Mouse (Mus musculus): ENCODE results near the gene Vti1b. TPM values are rescaled to one million over a fixed set of nuclear protein-coding genes. Genes with fewer than 3 reads are reported as not detected.

The Vti1b gene
- total and polyA plus RNA-seq, 2 experiments from 2014 or later, result 7.2 to 79.8 TPM

DNA sequence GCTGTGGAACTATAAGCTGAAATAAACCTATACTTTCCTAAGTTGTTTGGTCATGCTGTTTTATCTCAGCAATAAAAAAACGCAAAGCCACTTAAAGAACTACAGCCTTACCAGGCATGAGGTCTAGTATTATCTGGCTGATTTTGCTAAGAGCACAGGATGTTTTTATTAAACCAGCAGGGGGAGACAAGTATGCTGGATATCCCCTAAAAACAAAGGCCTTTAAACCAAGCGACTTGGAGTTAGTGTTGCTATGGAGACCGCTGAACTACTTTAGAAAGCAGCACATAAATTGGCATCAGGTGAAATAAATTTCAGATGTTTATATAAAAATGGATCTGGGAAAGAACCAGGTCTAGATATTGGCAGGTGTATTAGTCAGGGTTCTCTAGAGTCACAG, 49.6 kb downstream of the Vti1b start:
- WGBS, result 28% methylated on average over 3 of the region's 3 CpGs
- no peaks in the 10 kb centered on the region for H3K9me3 ChIP-seq (replicated peaks; ENCODE audit: control insufficient read depth, low read length)
- TF ChIP-seq CTCF (IDR thresholded peaks at IDR 0.05; ENCODE audit: low read depth), result peak; percentile 26; the same call in 1 of the 2 replicates
- no peak for TF ChIP-seq EP300 (IDR thresholded peaks at IDR 0.05; ENCODE audit: low read depth)
- H3K4me2 ChIP-seq (ENCODE audit: low read depth, low read length), result no peak overlapping the region
- no peaks in the 10 kb centered on the region for H3K27me3 ChIP-seq (ENCODE audit: control insufficient read depth, insufficient read depth, low read length)
- H3K4me3 ChIP-seq (ENCODE audit: low read depth, low read length), result no peak overlapping the region
- ATAC-seq (ENCODE audit: insufficient read depth, low read depth), result no peak
- no peak overlapping the region for H3K27ac ChIP-seq (ENCODE audit: low read depth)
- DNase-seq (ENCODE audit: low spot score), result no peak
- no peak overlapping the region for H3K9ac ChIP-seq (replicated peaks; ENCODE audit: low read depth, low read length)
- H3K4me1 ChIP-seq (ENCODE audit: control insufficient read depth, insufficient read depth), result no peaks in the 10 kb centered on the region
- no peaks in the 10 kb centered on the region for H3K36me3 ChIP-seq (replicated peaks; ENCODE audit: control insufficient read depth, insufficient read depth, low read length)

GRCm38 (mm10) chr12:79118991-79119390, 53.5 kb downstream of the Vti1b start:
- 83% methylated on average over 4 of the region's 4 CpGs for WGBS
- Histone ChIP-seq H3K4me2 (ENCODE audit: low read depth, low read length) (no peak overlapping the region), H3K9ac (replicated peaks; ENCODE audit: low read depth, low read length) (no peak overlapping the region), H3K27me3 (ENCODE audit: control insufficient read depth, insufficient read depth, low read length) (no peaks in the 10 kb centered on the region), H3K36me3 (replicated peaks; ENCODE audit: control insufficient read depth, insufficient read depth, low read length) (no peaks in the 10 kb centered on the region), H3K9me3 (replicated peaks; ENCODE audit: control insufficient read depth, low read length) (no peaks in the 10 kb centered on the region), H3K4me1 (ENCODE audit: control insufficient read depth, insufficient read depth) (no peaks in the 10 kb centered on the region), H3K4me3 (ENCODE audit: low read depth, low read length) (no peak overlapping the region), H3K27ac (ENCODE audit: low read depth) (no peak overlapping the region)
- no peak for TF ChIP-seq EP300 (IDR thresholded peaks at IDR 0.05; ENCODE audit: low read depth)
- no peak for TF ChIP-seq CTCF (IDR thresholded peaks at IDR 0.05; ENCODE audit: low read depth)
- no peak for ATAC-seq (ENCODE audit: insufficient read depth, low read depth)
- DNase-seq (ENCODE audit: low spot score), result no peak

Other genes starting within 250 kb of the Vti1b start
- gene Tmem229b, start 165.0 kb downstream of the Vti1b start, total RNA-seq (2014; rRNA removed; ENCODE audit: low replicate concordance), result 4.8 and 12.8 TPM in 2 replicates
- gene Tmem229b, start 165.0 kb downstream of the Vti1b start, polyA plus RNA-seq (2015; fragmentation: Nextera tagmentation; extraction: Ambion mirVana), result 1.4 and 1.9 TPM in 2 replicates
- 6.2 and 15.0 TPM in 2 replicates for gene Plekhh1, start 143.5 kb downstream of the Vti1b start, total RNA-seq (2014; rRNA removed; ENCODE audit: low replicate concordance)
- 2.5 and 4.0 TPM in 2 replicates for gene Plekhh1, start 143.5 kb downstream of the Vti1b start, polyA plus RNA-seq (2015; fragmentation: Nextera tagmentation; extraction: Ambion mirVana)
- 6.2 and 9.8 TPM in 2 replicates for gene Pigh, start 83.0 kb downstream of the Vti1b start, total RNA-seq (2014; rRNA removed; ENCODE audit: low replicate concordance)
- gene Pigh, start 83.0 kb downstream of the Vti1b start, polyA plus RNA-seq (2015; fragmentation: Nextera tagmentation; extraction: Ambion mirVana), result 9.6 and 9.7 TPM in 2 replicates
- gene Arg2, start 41.9 kb downstream of the Vti1b start, total RNA-seq (2014; rRNA removed; ENCODE audit: low replicate concordance), result 3.0 TPM in 1 of 2 replicates, not detected in the other
- 0.21 TPM in 1 of 2 replicates, not detected in the other for gene Arg2, start 41.9 kb downstream of the Vti1b start, polyA plus RNA-seq (2015; fragmentation: Nextera tagmentation; extraction: Ambion mirVana)
- gene Rdh11, start 19.6 kb upstream of the Vti1b start, total RNA-seq (2014; rRNA removed; ENCODE audit: low replicate concordance), result 6.8 and 24.0 TPM in 2 replicates
- 6.2 and 6.7 TPM in 2 replicates for gene Rdh11, start 19.6 kb upstream of the Vti1b start, polyA plus RNA-seq (2015; fragmentation: Nextera tagmentation; extraction: Ambion mirVana)
- 0.12 and 1.4 TPM in 2 replicates for gene Rdh12, start 36.2 kb upstream of the Vti1b start, total RNA-seq (2014; rRNA removed; ENCODE audit: low replicate concordance)
- gene Rdh12, start 36.2 kb upstream of the Vti1b start, polyA plus RNA-seq (2015; fragmentation: Nextera tagmentation; extraction: Ambion mirVana), result 0.34 and 0.56 TPM in 2 replicates
- 9.7 and 17.0 TPM in 2 replicates for gene Zfyve26, start 123.6 kb upstream of the Vti1b start, total RNA-seq (2014; rRNA removed; ENCODE audit: low replicate concordance)
- 4.5 and 4.9 TPM in 2 replicates for gene Zfyve26, start 123.6 kb upstream of the Vti1b start, polyA plus RNA-seq (2015; fragmentation: Nextera tagmentation; extraction: Ambion mirVana)
- gene Rad51b, start 124.6 kb upstream of the Vti1b start, total RNA-seq (2014; rRNA removed; ENCODE audit: low replicate concordance), result 1.4 and 1.9 TPM in 2 replicates
- 1.8 and 2.0 TPM in 2 replicates for gene Rad51b, start 124.6 kb upstream of the Vti1b start, polyA plus RNA-seq (2015; fragmentation: Nextera tagmentation; extraction: Ambion mirVana)

All from heart, postnatal 0 days (tissue).